Mouse (Mus musculus) cerebellum, adult 2 months (tissue): ENCODE measurements around the gene Gpr155.

Experiments used
- CTCF ChIP-seq: fragments of 200-500 bp; IDR thresholded peaks from 2 replicates; pipeline ENCODE4 v1.5.1; 2011; ENCODE audit warnings: low read depth, mild to moderate bottlenecking, control low read depth, low read length, moderate library complexity, borderline replicate concordance; ENCODE audit not compliant: insufficient read depth
- POLR2A ChIP-seq: fragments of 200-500 bp; IDR thresholded peaks from 2 replicates; pipeline ENCODE4 v1.6.1; 2011; ENCODE audit warnings: low read length, control low read depth, borderline replicate concordance; ENCODE audit not compliant: insufficient read depth

GRCm38 (mm10) chr2:73392772-73393171 is 6.4 kb upstream of the Gpr155 start:
- TF ChIP-seq CTCF (no peak), POLR2A (no peak)
